9 mouse cellular contexts compared by ENCODE assay signal in genomic region chr16:95093753-95094152, GRCm38 (mm10).
A peak's percentile ranks its signal among the peaks of the same experiment; 100 is the strongest.
DNase-seq lines count a peak whose midpoint lies in the region; ATAC-seq and TF ChIP-seq lines count a peak whose summit lies in the region.
"Had no signal": no experiment of that assay in that cellular context is flagged by ENCODE, and none has a peak within 500 bp of the region (broad histone marks: within the 10 kb centered on the region; RNA-seq: fewer than 3 reads in every experiment).

No protein-coding gene starts in this region.

- H3K27ac ChIP-seq in embryonic fibroblast, embryonic 13.5 days (ENCODE audit: insufficient read depth, low read length) = no peak overlapping the region
- no peak overlapping the region for H3K27ac ChIP-seq in stomach, embryonic 14.5 days (ENCODE audit: low read length)

- H3K9me3 ChIP-seq in stomach, embryonic 14.5 days (ENCODE audit: control insufficient read depth, low read depth, low read length) = no peaks in the 10 kb centered on the region

- WGBS in stomach, embryonic 14.5 days = 19% methylated on average over 10 of the region's 10 CpGs

- H3K27me3 ChIP-seq in Patski = no peaks in the 10 kb centered on the region
- no peaks in the 10 kb centered on the region for H3K27me3 ChIP-seq in stomach, embryonic 14.5 days (ENCODE audit: control insufficient read depth, insufficient read depth, low read length)
- H3K27me3 ChIP-seq: megakaryocyte, embryonic 14.5 days had no signal

- intact Hi-C loops in left cerebral cortex, postnatal 4 days (cut with DNase I) = no loop called here
- intact Hi-C loops in left cerebral cortex, postnatal 36 days (cut with DNase I) = no loop called here

- POLR2A ChIA-PET in Patski (lab: Charles Lee) = no interaction called here

- no peak for TF ChIP-seq CTCF in Patski (IDR thresholded peaks at IDR 0.05)
- peak; percentile 19; the same call in 1 of the 2 replicates for TF ChIP-seq CTCF in embryonic fibroblast, embryonic 13.5 days (IDR thresholded peaks at IDR 0.05; ENCODE audit: borderline replicate concordance, insufficient read depth, low read length)

- peak; percentile 63 for DNase-seq in left cerebral cortex, postnatal 4 days
- DNase-seq in left cerebral cortex, adult 11 months (ENCODE audit: low spot score) = no peak
- DNase-seq in Patski (ENCODE audit: low read depth, low spot score) = peak; percentile 17
- DNase-seq in kidney, postnatal 25 days = peak; percentile 19 to 44
- no peak for DNase-seq in left cerebral cortex, postnatal 36 days (ENCODE audit: low spot score in 2 of 2)
- no peak for DNase-seq in cerebellum, adult 18-20 months

- in situ Hi-C loops in Patski (cut with MboI; ENCODE audit: low pct_unique_long_range_greater_than_20kb) = no loop called here

- peak; percentile 57 for ATAC-seq in Patski
- ATAC-seq in stomach, embryonic 14.5 days (ENCODE audit: insufficient number of reproducible peaks, insufficient read depth, low FRiP score, low read depth) = peak; percentile 72; the same call in 1 of the 2 replicates

- TF ChIP-seq POLR2A in embryonic fibroblast, embryonic 13.5 days (IDR thresholded peaks at IDR 0.05; ENCODE audit: low read depth, low read length) = no peak

- no peaks in the 10 kb centered on the region for H3K4me1 ChIP-seq in embryonic fibroblast, embryonic 13.5 days (ENCODE audit: control insufficient read depth, insufficient read depth, low read length)
- H3K4me1 ChIP-seq in stomach, embryonic 14.5 days (ENCODE audit: control insufficient read depth, insufficient read depth, low read length) = no peaks in the 10 kb centered on the region
- H3K4me1 ChIP-seq: megakaryocyte, embryonic 14.5 days had no signal

- no peaks in the 10 kb centered on the region for H3K36me3 ChIP-seq in stomach, embryonic 14.5 days (ENCODE audit: control insufficient read depth, insufficient read depth, low read length)

- H3K4me2 ChIP-seq in stomach, embryonic 14.5 days (replicated peaks; ENCODE audit: low read depth, low read length) = no peak overlapping the region

- H3K4me3 ChIP-seq in embryonic fibroblast, embryonic 13.5 days (ENCODE audit: insufficient read depth, low read length) = no peak overlapping the region
- H3K4me3 ChIP-seq in stomach, embryonic 14.5 days (ENCODE audit: low read depth, low read length) = no peak overlapping the region
- H3K4me3 ChIP-seq: megakaryocyte, embryonic 14.5 days had no signal

- CTCF ChIA-PET in Patski (lab: Charles Lee) = no interaction called here

- no peak overlapping the region for H3K9ac ChIP-seq in stomach, embryonic 14.5 days (replicated peaks; ENCODE audit: low read depth, low read length)

Comparison
In these comparisons a context has a peak if more than half of its experiments do, and no peak if none do; other contexts are left out.
1. DNase-seq: peak in left cerebral cortex, postnatal 4 days (single experiment), Patski (single experiment) and kidney, postnatal 25 days (2 of 2); none in left cerebral cortex, adult 11 months (single experiment), left cerebral cortex, postnatal 36 days (0 of 2) and cerebellum, adult 18-20 months (0 of 2).